Mouse (Mus musculus) brain, adult 2 months (tissue): ENCODE data around the gene Gpr34.

ENCODE experiments used
- DNase-seq: peaks from one replicate; pipeline ENCODE4 v3.0.0; 2011; ENCODE audit warnings: low read depth, low spot score

Gpr34 gene

GRCm38 (mm10) chrX:13631599-13632283, at the start of gene Gpr34:
Gene Gpr34 (plus strand): TSS chrX:13632089.
- DNase-seq = no peak

- DNase-seq = no peak
Measured at GRCm38 (mm10) chrX:13599373-13599772, 32.5 kb upstream of the Gpr34 start.

GRCm38 (mm10) chrX:13599966-13600365, 31.9 kb upstream of the Gpr34 start:
- no peak for DNase-seq

- DNase-seq = peak; percentile 39
Measured at GRCm38 (mm10) chrX:13606741-13607140, 25.1 kb upstream of the Gpr34 start.

- DNase-seq = no peak
Measured at GRCm38 (mm10) chrX:13607752-13608151, 24.1 kb upstream of the Gpr34 start.

- DNase-seq = no peak
Measured at GRCm38 (mm10) chrX:13611114-13611513, 20.8 kb upstream of the Gpr34 start.

- no peak for DNase-seq
Measured at GRCm38 (mm10) chrX:13612115-13612514, 19.8 kb upstream of the Gpr34 start.

- no peak for DNase-seq
Measured at GRCm38 (mm10) chrX:13616726-13617125, 15.2 kb upstream of the Gpr34 start.

GRCm38 (mm10) chrX:13617294-13617693, 14.6 kb upstream of the Gpr34 start:
- DNase-seq = no peak

- DNase-seq = peak; percentile 43
Measured at GRCm38 (mm10) chrX:13618476-13618875, 13.4 kb upstream of the Gpr34 start.

- DNase-seq = no peak
Measured at GRCm38 (mm10) chrX:13621473-13621872, 10.4 kb upstream of the Gpr34 start.

- no peak for DNase-seq
Measured at GRCm38 (mm10) chrX:13622654-13623053, 9.2 kb upstream of the Gpr34 start.

- no peak for DNase-seq
Measured at GRCm38 (mm10) chrX:13636398-13636797, 4.5 kb downstream of the Gpr34 start.

- no peak for DNase-seq
Measured at GRCm38 (mm10) chrX:13638894-13639293, 7.0 kb downstream of the Gpr34 start.

- DNase-seq = no peak
Measured at GRCm38 (mm10) chrX:13651889-13652288, 20.0 kb downstream of the Gpr34 start.

GRCm38 (mm10) chrX:13652291-13652690, 20.4 kb downstream of the Gpr34 start:
- DNase-seq = no peak

- peak; percentile 65 for DNase-seq
Measured at GRCm38 (mm10) chrX:13655005-13655421, 23.1 kb downstream of the Gpr34 start.

GRCm38 (mm10) chrX:13655906-13656305, 24.0 kb downstream of the Gpr34 start:
- DNase-seq = no peak

- DNase-seq = peak; percentile 78
Measured at GRCm38 (mm10) chrX:13656721-13657120, 24.8 kb downstream of the Gpr34 start.

GRCm38 (mm10) chrX:13658616-13659140, 26.8 kb downstream of the Gpr34 start:
- DNase-seq = no peak

- DNase-seq = no peak
Measured at GRCm38 (mm10) chrX:13659201-13659890, 27.5 kb downstream of the Gpr34 start.

- no peak for DNase-seq
Measured at GRCm38 (mm10) chrX:13661063-13661462, 29.2 kb downstream of the Gpr34 start, which contains the start of gene Gpr82. Gene Gpr82 (plus strand): TSS chrX:13661363.

GRCm38 (mm10) chrX:13668867-13669266, 37.0 kb downstream of the Gpr34 start:
- DNase-seq = no peak
